Mouse (Mus musculus) brain, embryonic 14.5 days (tissue): ENCODE data around the gene Bloc1s5.

Experiments used
- CTCF ChIP-seq: fragments of 200-500 bp; IDR thresholded peaks from 2 replicates; pipeline ENCODE4 v1.5.1; 2012; ENCODE audit warnings: inconsistent platforms, mild to moderate bottlenecking, moderate library complexity, borderline replicate concordance; ENCODE audit not compliant: insufficient read depth, insufficient read length; ENCODE audit errors: extremely low read depth
- POLR2A ChIP-seq: fragments of 200-500 bp; IDR thresholded peaks from 2 replicates; pipeline ENCODE4 v1.6.1; 2012; ENCODE audit warnings: mild to moderate bottlenecking, inconsistent platforms, borderline replicate concordance; ENCODE audit not compliant: poor library complexity, insufficient read depth, insufficient read length, severe bottlenecking; ENCODE audit errors: extremely low read depth

DNA sequence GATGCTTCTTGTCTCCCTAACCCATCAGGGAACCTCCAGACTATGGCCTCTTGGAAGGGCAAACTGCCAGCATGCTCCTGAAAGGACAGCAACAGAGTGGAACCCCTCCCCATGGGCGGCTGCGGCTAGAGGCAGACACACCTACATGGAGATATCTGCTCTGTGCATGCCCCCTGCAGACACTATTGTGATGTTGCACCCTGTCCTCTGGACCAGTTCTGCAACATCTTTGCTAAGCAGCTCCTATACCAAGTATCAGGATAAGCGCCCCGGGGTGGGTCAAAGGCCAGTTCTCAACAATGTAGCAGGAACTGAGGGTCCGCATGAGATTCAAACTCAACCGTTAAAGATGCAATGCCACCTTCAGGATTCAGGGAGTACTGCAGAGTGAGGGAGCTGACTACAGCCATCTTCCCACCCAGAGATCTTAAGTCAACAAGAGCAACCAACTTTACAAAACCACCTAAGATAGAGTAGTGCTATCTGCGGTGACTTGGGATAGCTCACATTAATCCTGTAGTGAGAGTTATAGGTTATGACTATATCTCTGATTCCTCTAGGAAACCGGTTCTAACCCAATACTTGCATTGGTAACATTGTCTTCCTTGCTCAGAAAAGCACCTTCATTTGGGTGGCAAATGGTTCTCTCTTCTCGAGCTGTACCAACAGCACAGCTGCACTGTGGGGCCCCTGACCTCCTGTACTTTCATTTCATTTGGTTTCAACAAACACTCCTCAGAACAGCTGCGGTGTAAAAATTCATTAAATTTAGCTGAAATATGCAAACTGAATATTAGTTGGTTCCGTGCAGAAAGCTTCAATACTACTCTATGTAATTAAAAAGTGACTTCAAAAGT is 54.1 kb downstream of the Bloc1s5 start:
- TF ChIP-seq CTCF (peak; percentile 33; the same call in 1 of the 2 replicates), POLR2A (no peak)
